Mouse (Mus musculus) spleen, adult 2 months (tissue): ENCODE results near the gene B4galnt4. TPM values are rescaled to one million over a fixed set of nuclear protein-coding genes. Genes with fewer than 3 reads are reported as not detected.
A peak's percentile ranks its signal among the peaks of the same experiment; 100 is the strongest.

Experiments used
- DNase-seq, 2 experiments: peaks; one replicate each; pipeline versions ENCODE4 v3.0.0 to v3.0.0-alpha.2; 2012 to 2021; ENCODE audit warnings: low spot score in 2 of 2, low read depth in 1 of 2
- H3K27ac ChIP-seq: fragments of 200-500 bp; 2 replicates; pipeline ENCODE4 v1.5.1; 2012; ENCODE audit warnings: low read length, inconsistent platforms; ENCODE audit not compliant: insufficient read depth
- H3K27me3 ChIP-seq: fragments of 200-500 bp; 2 replicates; pipeline ENCODE4 v1.6.1; 2012; ENCODE audit warnings: mild to moderate bottlenecking, moderate library complexity, low read length, inconsistent platforms; ENCODE audit not compliant: control insufficient read depth, insufficient read depth
- H3K36me3 ChIP-seq: fragments of 200-500 bp; 2 replicates; pipeline ENCODE4 v1.6.1; 2012; ENCODE audit warnings: mild to moderate bottlenecking, low read length, inconsistent platforms; ENCODE audit not compliant: control insufficient read depth, insufficient read depth
- H3K4me1 ChIP-seq: fragments of 200-500 bp; 2 replicates; pipeline ENCODE4 v1.6.1; 2011; ENCODE audit warnings: inconsistent platforms; ENCODE audit not compliant: control insufficient read depth, insufficient read depth, insufficient read length
- H3K4me3 ChIP-seq: fragments of 200-500 bp; 2 replicates; pipeline ENCODE4 v1.5.1; 2011; ENCODE audit warnings: mild to moderate bottlenecking, inconsistent platforms; ENCODE audit not compliant: insufficient read depth, insufficient read length; ENCODE audit errors: extremely low read depth
- CTCF ChIP-seq: fragments of 200-500 bp; IDR thresholded peaks from 2 replicates; pipeline ENCODE4 v1.5.1; 2011; ENCODE audit warnings: mild to moderate bottlenecking, inconsistent platforms; ENCODE audit not compliant: insufficient read depth, insufficient read length, insufficient replicate concordance; ENCODE audit errors: extremely low read depth
- POLR2A ChIP-seq: fragments of 200-500 bp; IDR thresholded peaks from 2 replicates; pipeline ENCODE4 v1.6.1; 2011; ENCODE audit warnings: low read depth, low read length, inconsistent platforms
- WGBS: fragments of 180-500 bp; shearing (Covaris S2); methylation state at CpG from one replicate; pipeline ENCODE4 v1.1.7; 2018; 5-methylcytosine and 5-hydroxymethylcytosine counted together
- polyA plus RNA-seq: library from polyadenylated mRNA; depleted of rRNA; stranded (reverse); fragments of >200 nt; gene quantifications from 2 replicates; pipeline ENCODE4 v1.2.3, GENCODE M21; 2012

B4galnt4 gene
- polyA plus RNA-seq, 1 experiment: 0.79 TPM

- peaks cover 5% of the 10 kb centered on the region; the same call in 1 of the 2 replicates for H3K4me1 ChIP-seq
- no peak for DNase-seq
- no peak for TF ChIP-seq CTCF
- TF ChIP-seq POLR2A: no peak
- no peak overlapping the region for H3K27ac ChIP-seq
- 56% methylated on average over 4 of the region's 4 CpGs for WGBS
- no peak overlapping the region for H3K4me3 ChIP-seq
- H3K36me3 ChIP-seq: no peaks in the 10 kb centered on the region
- no peaks in the 10 kb centered on the region for H3K27me3 ChIP-seq
Measured at GRCm38 (mm10) chr7:141042539-141042938, 18.4 kb upstream of the B4galnt4 start.

GRCm38 (mm10) chr7:141046931-141047580, 13.8 kb upstream of the B4galnt4 start:
- no peak for DNase-seq
- Histone ChIP-seq H3K27me3 (no peaks in the 10 kb centered on the region), H3K4me3 (no peak overlapping the region), H3K36me3 (no peaks in the 10 kb centered on the region), H3K4me1 (peaks cover 13% of the 10 kb centered on the region; the same call in 1 of the 2 replicates), H3K27ac (peak overlapping the region; percentile 59)
- no peak for TF ChIP-seq POLR2A
- no peak for TF ChIP-seq CTCF
- WGBS: 10% methylated on average over 6 of the region's 6 CpGs

GRCm38 (mm10) chr7:141047581-141048225, 13.2 kb upstream of the B4galnt4 start:
- no peaks in the 10 kb centered on the region for H3K27me3 ChIP-seq
- H3K4me1 ChIP-seq: peaks cover 13% of the 10 kb centered on the region; the same call in 1 of the 2 replicates
- peak overlapping the region; percentile 59 for H3K27ac ChIP-seq
- no peaks in the 10 kb centered on the region for H3K36me3 ChIP-seq
- TF ChIP-seq CTCF: no peak
- TF ChIP-seq POLR2A: no peak
- 17% methylated on average over 15 of the region's 19 CpGs for WGBS
- H3K4me3 ChIP-seq: peak overlapping the region; percentile 19; the same call in 1 of the 2 replicates
- no peak for DNase-seq

GRCm38 (mm10) chr7:141048226-141049218, 12.4 kb upstream of the B4galnt4 start:
- TF ChIP-seq POLR2A: no peak
- peak; percentile 85; the same call in 1 of the 2 replicates for TF ChIP-seq CTCF
- 5% methylated on average over 21 of the region's 21 CpGs for WGBS
- Histone ChIP-seq H3K36me3 (no peaks in the 10 kb centered on the region), H3K27me3 (no peaks in the 10 kb centered on the region), H3K4me3 (peak overlapping the region; percentile 19; the same call in 1 of the 2 replicates), H3K27ac (peak overlapping the region; percentile 29), H3K4me1 (peaks cover 13% of the 10 kb centered on the region; the same call in 1 of the 2 replicates)
- DNase-seq: peak; percentile 72 to 82

- H3K27ac ChIP-seq: no peak overlapping the region
- H3K4me3 ChIP-seq: no peak overlapping the region
- H3K4me1 ChIP-seq: peaks cover 13% of the 10 kb centered on the region; the same call in 1 of the 2 replicates
- no peak for TF ChIP-seq POLR2A
- no peak for TF ChIP-seq CTCF
- 80% methylated on average over 2 of the region's 2 CpGs for WGBS
- H3K36me3 ChIP-seq: no peaks in the 10 kb centered on the region
- no peaks in the 10 kb centered on the region for H3K27me3 ChIP-seq
- DNase-seq: no peak
Measured at GRCm38 (mm10) chr7:141049326-141049725, 11.6 kb upstream of the B4galnt4 start.

- Histone ChIP-seq H3K36me3 (no peaks in the 10 kb centered on the region), H3K27me3 (no peaks in the 10 kb centered on the region), H3K4me1 (peaks cover 13% of the 10 kb centered on the region; the same call in 1 of the 2 replicates), H3K27ac (no peak overlapping the region), H3K4me3 (no peak overlapping the region)
- 85% methylated on average over 17 of the region's 17 CpGs for WGBS
- no peak for DNase-seq
- TF ChIP-seq CTCF (no peak), POLR2A (no peak)
Measured at GRCm38 (mm10) chr7:141051060-141051685, 9.7 kb upstream of the B4galnt4 start.
